Mouse (Mus musculus) ES-E14 (cell line): ENCODE measurements around the gene Irf4.

Experiments used
- CHD2 ChIP-seq: IDR thresholded peaks from 2 replicates; pipeline ENCODE4 v1.6.1; 2014; ENCODE audit warnings: mild to moderate bottlenecking, low read depth, low read length, inconsistent platforms
- HCFC1 ChIP-seq: IDR thresholded peaks from 2 replicates; pipeline ENCODE4 v1.6.1; 2012; ENCODE audit warnings: low read length, inconsistent platforms, borderline replicate concordance; ENCODE audit not compliant: insufficient read depth
- ZC3H11A ChIP-seq: IDR thresholded peaks from 2 replicates; pipeline ENCODE4 v1.6.1; 2012; ENCODE audit warnings: low read depth, mild to moderate bottlenecking, inconsistent platforms, low read length, borderline replicate concordance

- TF ChIP-seq HCFC1 (no peak), ZC3H11A (no peak), CHD2 (no peak)
Measured at GRCm38 (mm10) chr13:30781905-30782304, 32.9 kb downstream of the Irf4 start.
